Mouse (Mus musculus): ENCODE data around the gene Slc6a16.

DNA sequence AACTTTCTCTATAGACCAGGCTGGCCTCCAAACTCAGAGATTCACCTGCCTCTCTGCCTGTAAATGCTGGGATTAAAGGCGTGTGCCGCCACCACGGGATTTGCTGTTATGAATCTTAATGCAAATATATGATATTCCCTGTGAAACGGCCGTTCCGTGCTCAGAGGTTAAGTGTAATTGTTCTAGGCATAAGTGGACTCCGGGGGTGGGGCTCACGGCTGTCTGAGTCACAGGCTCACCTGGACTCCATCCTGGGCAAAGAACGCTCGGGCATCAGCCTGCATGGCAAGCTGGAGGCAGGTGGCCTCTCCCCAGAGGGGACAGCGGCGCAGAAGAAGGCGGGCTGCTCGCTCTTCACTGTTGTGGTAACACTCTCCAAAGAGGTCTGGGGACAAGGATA is 75.7 kb downstream of the Slc6a16 start:
- TF ChIP-seq CTCF (conservative IDR thresholded peaks at IDR 0.05; ENCODE audit: insufficient read depth, insufficient read length, low read depth, low read length), result no peak
- no peak for TF ChIP-seq POLR2A (IDR thresholded peaks at IDR 0.05; ENCODE audit: low read depth, low read length)

Measured in kidney, adult 2 months (tissue).